Mouse (Mus musculus) midbrain, embryonic 11.5 days (tissue): ENCODE measurements at regions not wholly inside any gene's neighbourhood (a gene's known extent, or its start where the extent isn't known, plus 50 kb on each side); places are given as distances from the start of the nearest gene placed in this dataset.

ENCODE experiments used
- ATAC-seq: fragments of 200-750 bp; cut with Nextera tagmentation; 2 replicates; pipeline ENCODE4 v1.8.0; 2017; ENCODE audit warnings: moderate TSS enrichment, moderate library complexity; ENCODE audit not compliant: low FRiP score
- DNase-seq: peaks from one replicate; pipeline ENCODE4 v3.0.0; 2015; ENCODE audit warnings: low spot score; ENCODE audit errors: missing footprints
- H3K27ac ChIP-seq: fragments of 300-500 bp; sonication (generic); 2 replicates; pipeline ENCODE4 v1.5.1; 2014; ENCODE audit warnings: low read depth, low read length
- H3K27me3 ChIP-seq: fragments of 300-500 bp; sonication (generic); 2 replicates; pipeline ENCODE4 v1.6.1; 2014; ENCODE audit warnings: mild to moderate bottlenecking, low read length, moderate library complexity, mixed read lengths; ENCODE audit not compliant: control insufficient read depth, insufficient read depth
- H3K36me3 ChIP-seq: fragments of 300-500 bp; sonication (generic); 2 replicates; pipeline ENCODE4 v1.6.1; 2014; ENCODE audit warnings: mild to moderate bottlenecking, low read length, moderate library complexity, mixed read lengths; ENCODE audit not compliant: control insufficient read depth, insufficient read depth
- H3K4me1 ChIP-seq: fragments of 300-500 bp; sonication (generic); 2 replicates; pipeline ENCODE4 v1.6.1; 2014; ENCODE audit warnings: low read length; ENCODE audit not compliant: control insufficient read depth, insufficient read depth
- H3K4me2 ChIP-seq: fragments of 300-500 bp; sonication (generic); 2 replicates; pipeline ENCODE4 v1.6.1; 2014; ENCODE audit warnings: mild to moderate bottlenecking, moderate library complexity
- H3K4me3 ChIP-seq: fragments of 300-500 bp; sonication (generic); 2 replicates; pipeline ENCODE4 v1.5.1; 2014; ENCODE audit warnings: low read depth, low read length
- H3K9ac ChIP-seq: fragments of 300-500 bp; sonication (generic); 2 replicates; pipeline ENCODE4 v1.6.1; 2014; ENCODE audit warnings: low read length
- H3K9me3 ChIP-seq: fragments of 300-500 bp; sonication (generic); 2 replicates; pipeline ENCODE4 v1.6.1; 2016; ENCODE audit warnings: low read length; ENCODE audit not compliant: control insufficient read depth
- WGBS: fragments of 180-500 bp; shearing (Covaris S2); extraction: QIAGEN DNeasy Blood & Tissue Kit; methylation state at CpG from one replicate; pipeline ENCODE4 v1.1.7; 2014; 5-methylcytosine and 5-hydroxymethylcytosine counted together

- 66% methylated on average over 3 of the region's 3 CpGs for WGBS
- H3K9me3 ChIP-seq = no peaks in the 10 kb centered on the region
- H3K27ac ChIP-seq = no peak overlapping the region
- no peak overlapping the region for H3K9ac ChIP-seq
- no peaks in the 10 kb centered on the region for H3K4me1 ChIP-seq
- H3K4me3 ChIP-seq = no peak overlapping the region
- no peak overlapping the region for H3K4me2 ChIP-seq
- no peaks in the 10 kb centered on the region for H3K36me3 ChIP-seq
- H3K27me3 ChIP-seq = no peaks in the 10 kb centered on the region
- ATAC-seq = no peak
- no peak for DNase-seq
Observed at GRCm38 (mm10) chr19:26484322-26484721, 120.5 kb upstream of the Smarca2 start.

- Histone ChIP-seq H3K4me2 (no peak overlapping the region), H3K27ac (no peak overlapping the region), H3K36me3 (no peaks in the 10 kb centered on the region), H3K4me3 (no peak overlapping the region), H3K27me3 (no peaks in the 10 kb centered on the region), H3K4me1 (no peaks in the 10 kb centered on the region), H3K9me3 (no peaks in the 10 kb centered on the region; the same call in 1 of the 2 replicates), H3K9ac (no peak overlapping the region)
- 85% methylated on average over 2 of the region's 2 CpGs for WGBS
- ATAC-seq (no peak), DNase-seq (no peak)
Observed at GRCm38 (mm10) chr19:26492806-26493205, 112.0 kb upstream of the Smarca2 start.

- DNase-seq (no peak), ATAC-seq (no peak)
- H3K9me3 ChIP-seq = no peaks in the 10 kb centered on the region
- H3K4me2 ChIP-seq = no peak overlapping the region
- no peak overlapping the region for H3K4me3 ChIP-seq
- H3K27ac ChIP-seq = no peak overlapping the region
- H3K9ac ChIP-seq = no peak overlapping the region
- H3K27me3 ChIP-seq = no peaks in the 10 kb centered on the region
- no peaks in the 10 kb centered on the region for H3K4me1 ChIP-seq
- H3K36me3 ChIP-seq = no peaks in the 10 kb centered on the region
Observed at GRCm38 (mm10) chr19:26501064-26501463, 103.8 kb upstream of the Smarca2 start.

- no peak for ATAC-seq
- no peak overlapping the region for H3K27ac ChIP-seq
- no peaks in the 10 kb centered on the region for H3K9me3 ChIP-seq
- no peak overlapping the region for H3K4me2 ChIP-seq
- 93% methylated on average over 2 of the region's 2 CpGs for whole genome bisulfite sequencing
- no peaks in the 10 kb centered on the region for H3K36me3 ChIP-seq
- DNase-seq = no peak
- H3K4me1 ChIP-seq = no peaks in the 10 kb centered on the region
- H3K4me3 ChIP-seq = no peak overlapping the region
- H3K27me3 ChIP-seq = no peaks in the 10 kb centered on the region
- H3K9ac ChIP-seq = no peak overlapping the region
Observed at GRCm38 (mm10) chr19:26504027-26504426, 100.8 kb upstream of the Smarca2 start.

GRCm38 (mm10) chr19:26506802-26507201 is 98.0 kb upstream of the Smarca2 start:
- no peak overlapping the region for H3K9ac ChIP-seq
- no peaks in the 10 kb centered on the region for H3K27me3 ChIP-seq
- WGBS = 74% methylated on average over 1 of the region's 1 CpGs
- peaks cover 2% of the 10 kb centered on the region; the same call in 1 of the 2 replicates for H3K4me1 ChIP-seq
- no peak overlapping the region for H3K27ac ChIP-seq
- no peak for DNase-seq
- no peak overlapping the region for H3K4me3 ChIP-seq
- H3K4me2 ChIP-seq = no peak overlapping the region
- ATAC-seq = no peak
- H3K9me3 ChIP-seq = no peaks in the 10 kb centered on the region
- H3K36me3 ChIP-seq = no peaks in the 10 kb centered on the region

GRCm38 (mm10) chr19:26507986-26508385 is 96.9 kb upstream of the Smarca2 start:
- Histone ChIP-seq H3K4me2 (no peak overlapping the region), H3K4me3 (no peak overlapping the region), H3K36me3 (no peaks in the 10 kb centered on the region), H3K27me3 (no peaks in the 10 kb centered on the region), H3K4me1 (peaks cover 3% of the 10 kb centered on the region; the same call in 1 of the 2 replicates), H3K9me3 (no peaks in the 10 kb centered on the region), H3K9ac (no peak overlapping the region), H3K27ac (no peak overlapping the region)
- ATAC-seq = no peak
- no peak for DNase-seq
- WGBS = 85% methylated on average over 11 of the region's 11 CpGs

GRCm38 (mm10) chr19:26508616-26509015 is 96.2 kb upstream of the Smarca2 start:
- no peak overlapping the region for H3K4me2 ChIP-seq
- no peaks in the 10 kb centered on the region for H3K36me3 ChIP-seq
- H3K9me3 ChIP-seq = no peaks in the 10 kb centered on the region
- H3K27ac ChIP-seq = no peak overlapping the region
- no peak overlapping the region for H3K9ac ChIP-seq
- peaks cover 3% of the 10 kb centered on the region; the same call in 1 of the 2 replicates for H3K4me1 ChIP-seq
- no peaks in the 10 kb centered on the region for H3K27me3 ChIP-seq
- DNase-seq (no peak), ATAC-seq (no peak)
- 72% methylated on average over 7 of the region's 7 CpGs for WGBS
- no peak overlapping the region for H3K4me3 ChIP-seq

- Histone ChIP-seq H3K4me3 (no peak overlapping the region), H3K27ac (no peak overlapping the region), H3K27me3 (no peaks in the 10 kb centered on the region), H3K36me3 (no peaks in the 10 kb centered on the region), H3K9me3 (no peaks in the 10 kb centered on the region), H3K4me2 (no peak overlapping the region), H3K9ac (no peak overlapping the region), H3K4me1 (peaks cover 3% of the 10 kb centered on the region; the same call in 1 of the 2 replicates)
- WGBS = 92% methylated on average over 2 of the region's 2 CpGs
- DNase-seq (no peak), ATAC-seq (no peak)
Observed at GRCm38 (mm10) chr19:26509240-26509639, 95.6 kb upstream of the Smarca2 start.

GRCm38 (mm10) chr19:26510185-26510584 is 94.7 kb upstream of the Smarca2 start:
- Histone ChIP-seq H3K4me1 (peaks cover 3% of the 10 kb centered on the region; the same call in 1 of the 2 replicates), H3K9me3 (no peaks in the 10 kb centered on the region), H3K4me2 (no peak overlapping the region), H3K27me3 (no peaks in the 10 kb centered on the region), H3K36me3 (no peaks in the 10 kb centered on the region), H3K9ac (no peak overlapping the region), H3K27ac (no peak overlapping the region), H3K4me3 (no peak overlapping the region)
- DNase-seq (no peak), ATAC-seq (no peak)
- WGBS = 78% methylated on average over 12 of the region's 12 CpGs

- Histone ChIP-seq H3K27ac (no peak overlapping the region), H3K9ac (no peak overlapping the region), H3K9me3 (no peaks in the 10 kb centered on the region), H3K27me3 (no peaks in the 10 kb centered on the region), H3K4me3 (no peak overlapping the region), H3K36me3 (no peaks in the 10 kb centered on the region), H3K4me2 (no peak overlapping the region), H3K4me1 (peaks cover 3% of the 10 kb centered on the region; the same call in 1 of the 2 replicates)
- ATAC-seq (no peak), DNase-seq (no peak)
- WGBS = 87% methylated on average over 3 of the region's 3 CpGs
Observed at GRCm38 (mm10) chr19:26510887-26511286, 94.0 kb upstream of the Smarca2 start.
